In genomic region chr4:105390378-105390777, GRCm38 (mm10) we compare ENCODE assay signal across 9 mouse cellular contexts.
A peak's percentile ranks its signal among the peaks of the same experiment; 100 is the strongest.
DNase-seq lines count a peak whose midpoint lies in the region; TF ChIP-seq lines count a peak whose summit lies in the region.
"Had no signal": no experiment of that assay in that cellular context is flagged by ENCODE, and none has a peak within 500 bp of the region (broad histone marks: within the 10 kb centered on the region; RNA-seq: fewer than 3 reads in every experiment).

No protein-coding gene starts in this region.

- H3K4me1 ChIP-seq in MEL (ENCODE audit: control insufficient read depth in 1 of 2, insufficient read depth in 2 of 2, low read length in 2 of 2): no peaks in the 10 kb centered on the region
- peaks cover 27% of the 10 kb centered on the region for H3K4me1 ChIP-seq in limb, embryonic 10.5 days

- no peak overlapping the region for H3K4me3 ChIP-seq in MEL (ENCODE audit: control insufficient read depth in 1 of 2, insufficient read depth in 1 of 2, low read depth in 2 of 2, low read length in 2 of 2)
- H3K4me3 ChIP-seq in limb, embryonic 10.5 days: no peak overlapping the region

- no peaks in the 10 kb centered on the region for H3K9me3 ChIP-seq in MEL (replicated peaks; ENCODE audit: insufficient read depth, low read length)
- no peaks in the 10 kb centered on the region for H3K9me3 ChIP-seq in limb, embryonic 10.5 days (replicated peaks)

- 21% methylated on average over 5 of the region's 5 CpGs for WGBS in limb, embryonic 10.5 days

- no peaks in the 10 kb centered on the region for H3K36me3 ChIP-seq in MEL (ENCODE audit: control insufficient read depth in 1 of 2, insufficient read depth in 2 of 2, low read length in 2 of 2)
- no peaks in the 10 kb centered on the region for H3K36me3 ChIP-seq in limb, embryonic 10.5 days

- H3K79me2 ChIP-seq in MEL (ENCODE audit: control insufficient read depth, insufficient read depth, low read length, poor library complexity): no peaks in the 10 kb centered on the region

- no peak for TF ChIP-seq RAD21 in MEL (IDR thresholded peaks at IDR 0.05; ENCODE audit: low read depth, low read length)

- no peak overlapping the region for H3K9ac ChIP-seq in MEL (ENCODE audit: control insufficient read depth, low read depth, low read length, poor library complexity, severe bottlenecking)

- H3K27ac ChIP-seq in MEL (ENCODE audit: control insufficient read depth, low read depth, low read length): no peak overlapping the region
- peak overlapping the region; percentile 59; the same call in 1 of the 2 replicates for H3K27ac ChIP-seq in limb, embryonic 10.5 days

- no peak for TF ChIP-seq EP300 in MEL (IDR thresholded peaks at IDR 0.05; ENCODE audit: low read depth in 1 of 2, low read length in 2 of 2)

- DNase-seq in heart, adult 18-20 months: peak; percentile 28 to 32
- no peak for DNase-seq in heart, adult 8-10 months (ENCODE audit: low spot score)
- peak; percentile 2 for DNase-seq in MEL (ENCODE audit: low read depth, low spot score)
- DNase-seq in gastrocnemius, adult 8-10 months (ENCODE audit: low spot score in 2 of 2): peak; percentile 17 to 22
- peak; percentile 70 for DNase-seq in limb, embryonic 10.5 days (ENCODE audit: low spot score)
- DNase-seq in cerebellum, postnatal 10 days: no peak
- no peak for DNase-seq in right cerebral cortex, postnatal 25 days
- DNase-seq in thymus, adult 18-20 months: no peak

- no peak for TF ChIP-seq POLR2A in MEL (IDR thresholded peaks at IDR 0.05; ENCODE audit: control insufficient read depth in 1 of 2, insufficient read depth in 1 of 2, low read depth in 1 of 2, low read length in 2 of 2, poor library complexity in 1 of 2)

- no peaks in the 10 kb centered on the region for H3K27me3 ChIP-seq in MEL (ENCODE audit: control insufficient read depth in 1 of 2, insufficient read depth in 2 of 2, low read length in 2 of 2)
- H3K27me3 ChIP-seq in limb, embryonic 10.5 days (ENCODE audit: low read depth, poor library complexity, severe bottlenecking): no peaks in the 10 kb centered on the region
- H3K27me3 ChIP-seq: CH12.LX had no signal

- no peak for TF ChIP-seq CTCF in MEL (IDR thresholded peaks at IDR 0.05 in 2 of 3, conservative IDR thresholded peaks at IDR 0.05 in 1 of 3; ENCODE audit: control insufficient read depth in 1 of 3, insufficient read depth in 1 of 3, low read depth in 2 of 3, low read length in 3 of 3, poor library complexity in 1 of 3, severe bottlenecking in 1 of 3)

TF ChIP-seq in MEL, 35 proteins besides CTCF, POLR2A, EP300 and RAD21:
- no peak for TF ChIP-seq CHD1 (IDR thresholded peaks at IDR 0.05; ENCODE audit: low read depth, low read length)
- TF ChIP-seq RCOR1 (IDR thresholded peaks at IDR 0.05; ENCODE audit: low read depth, low read length): no peak
- TF ChIP-seq HCFC1 (IDR thresholded peaks at IDR 0.05; ENCODE audit: low read depth, low read length): no peak
- TF ChIP-seq USF1 (IDR thresholded peaks at IDR 0.05; ENCODE audit: low read depth, low read length): no peak
- TF ChIP-seq POLR2AphosphoS2 (IDR thresholded peaks at IDR 0.05; ENCODE audit: low read length): no peak
- TF ChIP-seq UBTF (IDR thresholded peaks at IDR 0.05; ENCODE audit: borderline replicate concordance, insufficient read depth, low read depth, low read length): no peak
- TF ChIP-seq MAFK (IDR thresholded peaks at IDR 0.05; ENCODE audit: borderline replicate concordance, low read depth, low read length): no peak
- TF ChIP-seq TCF12 (IDR thresholded peaks at IDR 0.05; ENCODE audit: low read depth, low read length): no peak

Comparison
In these comparisons a context has a peak if more than half of its experiments do, and no peak if none do; other contexts are left out.
1. DNase-seq: peak in heart, adult 18-20 months (2 of 2), MEL (single experiment), gastrocnemius, adult 8-10 months (2 of 2) and limb, embryonic 10.5 days (single experiment); none in heart, adult 8-10 months (single experiment), cerebellum, postnatal 10 days (0 of 2), right cerebral cortex, postnatal 25 days (single experiment) and thymus, adult 18-20 months (0 of 2).